Mouse (Mus musculus) limb, embryonic 14.5 days (tissue): ENCODE measurements around the gene Ebf3. TPM values are rescaled to one million over a fixed set of nuclear protein-coding genes. Genes with fewer than 3 reads are reported as not detected.
A peak's percentile ranks its signal among the peaks of the same experiment; 100 is the strongest.

Source experiments
- ATAC-seq: fragments of 200-750 bp; cut with Nextera tagmentation; 2 replicates; pipeline ENCODE4 v1.8.0; 2017; ENCODE audit warnings: low read depth, moderate number of reproducible peaks, moderate TSS enrichment; ENCODE audit not compliant: low FRiP score
- DNase-seq: peaks from one replicate; pipeline ENCODE4 v3.0.0-alpha.2; 2015; ENCODE audit warnings: low spot score
- H3K27ac ChIP-seq: fragments of 300-500 bp; sonication (generic); replicated peaks from 2 replicates; pipeline ENCODE4 v1.5.1; 2014; ENCODE audit warnings: low read depth, mild to moderate bottlenecking, low read length, moderate library complexity, mixed read lengths
- H3K27me3 ChIP-seq: fragments of 300-500 bp; sonication (generic); 2 replicates; pipeline ENCODE4 v1.6.1; 2014; ENCODE audit warnings: low read length, mixed read lengths; ENCODE audit not compliant: control insufficient read depth, insufficient read depth
- H3K36me3 ChIP-seq: fragments of 300-500 bp; sonication (generic); 2 replicates; pipeline ENCODE4 v1.6.1; 2014; ENCODE audit warnings: mild to moderate bottlenecking, low read length, moderate library complexity, mixed read lengths; ENCODE audit not compliant: control insufficient read depth, insufficient read depth
- H3K4me1 ChIP-seq: fragments of 300-500 bp; sonication (generic); 2 replicates; pipeline ENCODE4 v1.6.1; 2014; ENCODE audit warnings: antibody characterized with exemption, low read length, mixed read lengths; ENCODE audit not compliant: control insufficient read depth, insufficient read depth
- H3K4me2 ChIP-seq: fragments of 300-500 bp; sonication (generic); replicated peaks from 2 replicates; pipeline ENCODE4 v1.6.1; 2014; ENCODE audit warnings: low read depth, mild to moderate bottlenecking, low read length, moderate library complexity; ENCODE audit not compliant: severe bottlenecking
- H3K4me3 ChIP-seq: fragments of 300-500 bp; sonication (generic); replicated peaks from 2 replicates; pipeline ENCODE4 v1.5.1; 2014; ENCODE audit warnings: low read length
- H3K9ac ChIP-seq: fragments of 300-500 bp; sonication (generic); 2 replicates; pipeline ENCODE4 v1.6.1; 2014; ENCODE audit warnings: mild to moderate bottlenecking, low read depth, low read length, moderate library complexity; ENCODE audit not compliant: severe bottlenecking
- H3K9me3 ChIP-seq: fragments of 300-500 bp; sonication (generic); 2 replicates; pipeline ENCODE4 v1.6.1; 2016; ENCODE audit warnings: low read length; ENCODE audit not compliant: control insufficient read depth
- POLR2A ChIP-seq: fragments of 200-500 bp; IDR thresholded peaks from 2 replicates; pipeline ENCODE4 v1.8.0; 2012; ENCODE audit warnings: inconsistent platforms, mild to moderate bottlenecking, moderate library complexity, borderline replicate concordance; ENCODE audit not compliant: insufficient read depth, insufficient read length; ENCODE audit errors: extremely low read depth
- WGBS: fragments of 180-500 bp; shearing (Covaris S2); extraction: QIAGEN DNeasy Blood & Tissue Kit; methylation state at CpG from one replicate; pipeline ENCODE4 v1.1.7; 2014; 5-methylcytosine and 5-hydroxymethylcytosine counted together
- polyA plus RNA-seq, 2 experiments: library from polyadenylated mRNA; depleted of rRNA in 1 of 2; stranded (reverse) in 1 of 2; unstranded in 1 of 2; fragments of >200 nt; fragmentation: Nextera tagmentation in 1 of 2; extraction: Ambion mirVana in 1 of 2; gene quantifications; 2 replicates each; pipeline versions ENCODE4 v1.2.1 to v1.2.3; 2012 to 2014

Gene Ebf3
- polyA plus RNA-seq, 2 experiments = 15.3 to 80.3 TPM

GRCm38 (mm10) chr7:137301329-137301751 lies 12.9 kb downstream of the Ebf3 start:
- Histone ChIP-seq H3K4me3 (peak overlapping the region; percentile 19), H3K4me2 (peak overlapping the region; percentile 47), H3K27me3 (peaks cover 13% of the 10 kb centered on the region; the same call in 1 of the 2 replicates), H3K9me3 (no peaks in the 10 kb centered on the region), H3K9ac (peak overlapping the region; percentile 53), H3K4me1 (peaks cover 79% of the 10 kb centered on the region), H3K27ac (peak overlapping the region; percentile 63), H3K36me3 (peaks cover 11% of the 10 kb centered on the region)
- WGBS = 9% methylated on average over 15 of the region's 15 CpGs
- ATAC-seq (0 out of 2 replicates have a peak, but pooled peaks have one; percentile 10), DNase-seq (no peak)
- TF ChIP-seq POLR2A = no peak

GRCm38 (mm10) chr7:137300826-137301225 lies 13.4 kb downstream of the Ebf3 start:
- TF ChIP-seq POLR2A = no peak
- H3K9ac ChIP-seq = peak overlapping the region; percentile 53

GRCm38 (mm10) chr7:137300169-137300568 lies 14.1 kb downstream of the Ebf3 start:
- peak overlapping the region; percentile 9 for H3K27ac ChIP-seq
- 0 out of 2 replicates have a peak, but pooled peaks cover 21% of the 10 kb centered on the region for H3K27me3 ChIP-seq
- no peaks in the 10 kb centered on the region for H3K9me3 ChIP-seq
- DNase-seq (no peak), ATAC-seq (no peak)
- peak overlapping the region; percentile 47 for H3K4me2 ChIP-seq
- peak overlapping the region; percentile 53; the same call in 1 of the 2 replicates for H3K9ac ChIP-seq
- peaks cover 6% of the 10 kb centered on the region for H3K36me3 ChIP-seq
- H3K4me1 ChIP-seq = peaks cover 81% of the 10 kb centered on the region
- WGBS = 14% methylated on average over 11 of the region's 11 CpGs
- no peak for TF ChIP-seq POLR2A
- H3K4me3 ChIP-seq = peak overlapping the region; percentile 19

More at GRCm38 (mm10) chr7:137300826-137301225, 13.4 kb downstream of the Ebf3 start:
- peak overlapping the region; percentile 19 for H3K4me3 ChIP-seq
- ATAC-seq = no peak
- H3K9me3 ChIP-seq = no peaks in the 10 kb centered on the region
- 8% methylated on average over 6 of the region's 6 CpGs for WGBS
- no peak for DNase-seq
- H3K36me3 ChIP-seq = peaks cover 9% of the 10 kb centered on the region
- H3K4me1 ChIP-seq = peaks cover 83% of the 10 kb centered on the region
- H3K4me2 ChIP-seq = peak overlapping the region; percentile 47
- peak overlapping the region; percentile 63 for H3K27ac ChIP-seq
- 0 out of 2 replicates have a peak, but pooled peaks cover 17% of the 10 kb centered on the region for H3K27me3 ChIP-seq

GRCm38 (mm10) chr7:137297594-137298381 lies 16.5 kb downstream of the Ebf3 start:
- Histone ChIP-seq H3K27ac (no peak overlapping the region), H3K4me2 (peak overlapping the region; percentile 32), H3K9ac (peak overlapping the region; percentile 31; the same call in 1 of the 2 replicates), H3K9me3 (no peaks in the 10 kb centered on the region), H3K27me3 (0 out of 2 replicates have a peak, but pooled peaks cover 21% of the 10 kb centered on the region), H3K4me3 (no peak overlapping the region), H3K36me3 (peaks cover 12% of the 10 kb centered on the region), H3K4me1 (peaks cover 72% of the 10 kb centered on the region)
- ATAC-seq (no peak), DNase-seq (no peak)
- no peak for TF ChIP-seq POLR2A
- WGBS = 19% methylated on average over 24 of the region's 24 CpGs

GRCm38 (mm10) chr7:137297131-137297530 lies 17.1 kb downstream of the Ebf3 start:
- peak overlapping the region; percentile 32 for H3K4me2 ChIP-seq

More at GRCm38 (mm10) chr7:137297131-137297530, 17.1 kb downstream of the Ebf3 start:
- no peaks in the 10 kb centered on the region for H3K9me3 ChIP-seq
- peaks cover 69% of the 10 kb centered on the region for H3K4me1 ChIP-seq
- no peak for ATAC-seq
- no peak for TF ChIP-seq POLR2A
- H3K9ac ChIP-seq = 0 out of 2 replicates have a peak overlapping the region, but pooled peaks have one; percentile 31
- H3K4me3 ChIP-seq = no peak overlapping the region
- 15% methylated on average over 7 of the region's 7 CpGs for WGBS
- H3K27ac ChIP-seq = no peak overlapping the region
- 0 out of 2 replicates have a peak, but pooled peaks cover 21% of the 10 kb centered on the region for H3K27me3 ChIP-seq
- H3K36me3 ChIP-seq = peaks cover 14% of the 10 kb centered on the region
- no peak for DNase-seq
